Mouse (Mus musculus) erythroblast, embryonic 14.5 days (primary cell): ENCODE results near the gene Myt1l.

Experiments used
- GATA1 ChIP-seq: IDR thresholded peaks from 2 replicates; pipeline ENCODE4 v1.6.1; 2012; ENCODE audit warnings: low read length, inconsistent platforms, mixed read lengths
- TAL1 ChIP-seq: IDR thresholded peaks from 3 replicates; pipeline ENCODE4 v1.6.1; 2012; ENCODE audit warnings: low read length, inconsistent platforms, mixed read lengths

DNA sequence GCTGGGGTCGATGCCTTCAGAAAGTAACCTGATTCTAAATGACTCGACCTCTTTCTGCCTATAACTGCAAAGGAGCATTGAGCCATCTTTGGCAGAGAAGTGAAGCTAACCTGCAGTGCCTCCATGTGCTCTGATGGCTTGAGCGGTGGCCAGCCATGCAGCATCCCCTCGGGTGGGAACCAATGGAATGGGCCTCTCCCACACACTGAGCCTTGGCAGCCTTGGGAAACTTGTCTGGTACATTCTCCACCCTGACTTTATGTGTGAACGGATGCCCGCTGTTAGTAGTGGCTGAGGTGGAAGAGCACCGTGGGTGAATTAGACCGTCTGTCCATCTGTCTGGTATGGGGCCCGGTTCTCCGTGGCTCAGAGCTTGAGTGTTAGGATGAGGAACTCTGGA lies 349.8 kb downstream of the Myt1l start:
- TF ChIP-seq GATA1 (no peak), TAL1 (no peak)
